Mouse (Mus musculus): ENCODE data around the gene Mustn1. TPM values are rescaled to one million over a fixed set of nuclear protein-coding genes. Genes with fewer than 3 reads are reported as not detected.

The Mustn1 gene
- total and polyA plus RNA-seq, 3 experiments, result 0.08 to 0.22 TPM; not detected in 1

DNA sequence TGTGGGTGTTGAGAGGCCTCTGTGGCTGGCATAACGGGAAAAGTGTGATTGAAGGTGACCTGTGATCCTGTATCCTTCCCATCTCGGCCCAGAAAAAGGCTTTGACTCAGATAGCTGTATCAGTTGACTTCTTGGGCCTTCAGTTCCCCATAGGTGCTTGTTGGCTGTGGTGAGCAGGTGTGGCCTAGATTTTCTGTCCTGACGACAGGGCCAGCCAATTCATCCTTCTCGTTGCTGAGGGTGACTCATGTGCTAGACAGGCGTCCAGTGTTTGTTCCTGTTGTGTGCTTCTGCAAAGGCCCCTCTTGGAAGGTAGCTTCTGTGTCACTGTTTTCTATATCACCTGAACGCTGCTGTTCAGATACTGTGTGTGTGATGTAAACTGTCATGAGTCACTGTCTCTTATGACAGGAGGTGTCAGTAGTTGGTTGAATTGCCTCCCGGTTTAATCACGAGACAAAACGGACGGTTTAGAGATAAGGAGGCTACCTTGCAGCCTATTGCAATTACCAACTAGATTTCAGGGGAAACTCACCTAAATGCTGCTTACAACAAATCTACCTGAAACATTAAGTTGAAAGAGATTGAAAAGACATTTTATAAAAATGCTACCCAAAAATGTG lies 22.0 kb upstream of the Mustn1 start:
- H3K4me1 ChIP-seq (ENCODE audit: control insufficient read depth in 1 of 2, insufficient read depth in 2 of 2, low read length in 2 of 2), result peaks cover 22 to 28% of the 10 kb centered on the region in 2 experiments
- H3K27ac ChIP-seq (ENCODE audit: control insufficient read depth, low read depth, low read length), result peak overlapping the region; percentile 95
- peaks cover 2 to 24% of the 10 kb centered on the region in 2 experiments; a peak in 3 of 4 replicates for H3K36me3 ChIP-seq (ENCODE audit: control insufficient read depth in 1 of 2, insufficient read depth in 2 of 2, low read length in 2 of 2)
- H3K4me3 ChIP-seq (ENCODE audit: control insufficient read depth in 1 of 2, insufficient read depth in 1 of 2, low read depth in 2 of 2, low read length in 2 of 2), result no peak overlapping the region
- peak overlapping the region; percentile 39 for H3K9ac ChIP-seq (ENCODE audit: control insufficient read depth, low read depth, low read length, poor library complexity, severe bottlenecking)
- H3K9me3 ChIP-seq (replicated peaks; ENCODE audit: insufficient read depth, low read length), result no peaks in the 10 kb centered on the region
- peak; percentile 79 for DNase-seq (ENCODE audit: low read depth, low spot score)
- H3K27me3 ChIP-seq (ENCODE audit: control insufficient read depth in 1 of 2, insufficient read depth in 2 of 2, low read length in 2 of 2), result no peaks in the 10 kb centered on the region
- H3K79me2 ChIP-seq (ENCODE audit: control insufficient read depth, insufficient read depth, low read length, poor library complexity), result no peaks in the 10 kb centered on the region
- TF ChIP-seq MYC (IDR thresholded peaks at IDR 0.05; ENCODE audit: low read depth, low read length) (0 out of 2 replicates have a peak, but pooled peaks have one; percentile 38), TBP (IDR thresholded peaks at IDR 0.05; ENCODE audit: low read depth, low read length) (no peak), CTCF (IDR thresholded peaks at IDR 0.05 in 2 of 3, conservative IDR thresholded peaks at IDR 0.05 in 1 of 3; ENCODE audit: control insufficient read depth in 1 of 3, insufficient read depth in 1 of 3, low read depth in 2 of 3, low read length in 3 of 3, poor library complexity in 1 of 3, severe bottlenecking in 1 of 3) (no peak), POLR2AphosphoS2 (IDR thresholded peaks at IDR 0.05; ENCODE audit: low read length) (0 out of 2 replicates have a peak, but pooled peaks have one; percentile 28), ETS1 (IDR thresholded peaks at IDR 0.05; ENCODE audit: low read depth, low read length) (peak; percentile 95), ZC3H11A (IDR thresholded peaks at IDR 0.05; ENCODE audit: low read depth, low read length) (no peak), RCOR1 (IDR thresholded peaks at IDR 0.05; ENCODE audit: low read depth, low read length) (peak; percentile 57; the same call in 1 of the 2 replicates), MAFK (IDR thresholded peaks at IDR 0.05; ENCODE audit: borderline replicate concordance, low read depth, low read length) (no peak), UBTF (IDR thresholded peaks at IDR 0.05; ENCODE audit: borderline replicate concordance, insufficient read depth, low read depth, low read length) (no peak), ELF1 (IDR thresholded peaks at IDR 0.05; ENCODE audit: low read depth, low read length) (no peak), BHLHE40 (IDR thresholded peaks at IDR 0.05; ENCODE audit: borderline replicate concordance, low read depth, low read length) (peak; percentile 98), CHD1 (IDR thresholded peaks at IDR 0.05; ENCODE audit: low read depth, low read length) (no peak), JUND (IDR thresholded peaks at IDR 0.05; ENCODE audit: low read depth, low read length) (no peak), HCFC1 (IDR thresholded peaks at IDR 0.05; ENCODE audit: low read depth, low read length) (no peak), EP300 (IDR thresholded peaks at IDR 0.05; ENCODE audit: low read depth in 1 of 2, low read length in 2 of 2) (peak; percentile 79 to 93), SMC3 (IDR thresholded peaks at IDR 0.05; ENCODE audit: low read depth, low read length) (no peak), ZNF384 (IDR thresholded peaks at IDR 0.05; ENCODE audit: low read depth, low read length) (no peak), ZMIZ1 (IDR thresholded peaks at IDR 0.05; ENCODE audit: low read depth, low read length) (no peak), CHD2 (IDR thresholded peaks at IDR 0.05; ENCODE audit: low read length) (no peak), MYB (IDR thresholded peaks at IDR 0.05; ENCODE audit: low read depth, low read length) (peak; percentile 86), MAX (IDR thresholded peaks at IDR 0.05; ENCODE audit: low read length) (peak; percentile 55), MAZ (IDR thresholded peaks at IDR 0.05; ENCODE audit: low read depth, low read length) (no peak), E2F4 (IDR thresholded peaks at IDR 0.05; ENCODE audit: borderline replicate concordance, low read depth, low read length) (no peak), GABPA (IDR thresholded peaks at IDR 0.05; ENCODE audit: low read depth, low read length) (no peak), ZKSCAN1 (IDR thresholded peaks at IDR 0.05; ENCODE audit: low read depth, low read length) (no peak), TAL1 (IDR thresholded peaks at IDR 0.05; ENCODE audit: low read length) (no peak), TCF12 (IDR thresholded peaks at IDR 0.05; ENCODE audit: low read depth, low read length) (peak; percentile 87), POLR2A (IDR thresholded peaks at IDR 0.05; ENCODE audit: control insufficient read depth in 1 of 2, insufficient read depth in 1 of 2, low read depth in 1 of 2, low read length in 2 of 2, poor library complexity in 1 of 2) (no peak), NRF1 (IDR thresholded peaks at IDR 0.05; ENCODE audit: insufficient read depth, low read depth, low read length, poor library complexity, severe bottlenecking) (no peak), MEF2A (IDR thresholded peaks at IDR 0.05; ENCODE audit: extremely low read depth, insufficient replicate concordance, low read depth, low read length, poor library complexity, severe bottlenecking) (no peak), NELFE (IDR thresholded peaks at IDR 0.05; ENCODE audit: low read depth, low read length) (no peak), USF1 (IDR thresholded peaks at IDR 0.05; ENCODE audit: low read depth, low read length) (peak; percentile 77), POLR2AphosphoS5 (IDR thresholded peaks at IDR 0.05; ENCODE audit: borderline replicate concordance, low read depth, low read length) (no peak), MXI1 (IDR thresholded peaks at IDR 0.05; ENCODE audit: low read depth, low read length) (peak; percentile 64; the same call in 1 of the 2 replicates), GATA1 (IDR thresholded peaks at IDR 0.05; ENCODE audit: low read depth, low read length) (peak; percentile 68), USF2 (IDR thresholded peaks at IDR 0.05; ENCODE audit: borderline replicate concordance in 1 of 2, insufficient read depth in 1 of 2, low read depth in 1 of 2, low read length in 2 of 2) (no peak), RAD21 (IDR thresholded peaks at IDR 0.05; ENCODE audit: low read depth, low read length) (no peak)

Data from MEL (cell line).